Mouse (Mus musculus) heart, embryonic 12.5 days (tissue): ENCODE measurements around the gene Gpd1. TPM values are rescaled to one million over a fixed set of nuclear protein-coding genes. Genes with fewer than 3 reads are reported as not detected.
A peak's percentile ranks its signal among the peaks of the same experiment; 100 is the strongest.
"Not testable (repeated sequence)": the region's sequence is repeated elsewhere in the genome, so short reads cannot be mapped to it uniquely, and the experiment has no call there.

Experiments
- ATAC-seq: fragments of 200-750 bp; cut with Nextera tagmentation; 2 replicates; pipeline ENCODE4 v1.8.0; 2017; ENCODE audit warnings: moderate TSS enrichment, moderate library complexity; ENCODE audit not compliant: insufficient number of reproducible peaks, low FRiP score
- H3K27ac ChIP-seq: fragments of 300-500 bp; sonication (generic); 2 replicates; pipeline ENCODE4 v1.5.1; 2016; ENCODE audit warnings: mild to moderate bottlenecking, moderate library complexity; ENCODE audit not compliant: poor library complexity, severe bottlenecking
- H3K27me3 ChIP-seq: fragments of 300-500 bp; sonication (generic); replicated peaks from 2 replicates; pipeline ENCODE4 v1.6.1; 2016; ENCODE audit warnings: mild to moderate bottlenecking, moderate library complexity
- H3K36me3 ChIP-seq: fragments of 300-500 bp; sonication (generic); 2 replicates; pipeline ENCODE4 v1.6.1; 2016; ENCODE audit warnings: mild to moderate bottlenecking, moderate library complexity
- H3K4me1 ChIP-seq: fragments of 300-500 bp; sonication (generic); replicated peaks from 2 replicates; pipeline ENCODE4 v1.6.1; 2016; ENCODE audit warnings: mild to moderate bottlenecking
- H3K4me2 ChIP-seq: fragments of 300-500 bp; sonication (generic); 2 replicates; pipeline ENCODE4 v1.6.1; 2016; ENCODE audit warnings: mild to moderate bottlenecking, moderate library complexity
- H3K4me3 ChIP-seq: fragments of 300-500 bp; sonication (generic); 2 replicates; pipeline ENCODE4 v1.5.1; 2016; ENCODE audit warnings: mild to moderate bottlenecking
- H3K9ac ChIP-seq: fragments of 300-500 bp; sonication (generic); 2 replicates; pipeline ENCODE4 v1.6.1; 2016; ENCODE audit warnings: mild to moderate bottlenecking, moderate library complexity
- H3K9me3 ChIP-seq: fragments of 300-500 bp; sonication (generic); replicated peaks from 2 replicates; pipeline ENCODE4 v1.6.1; 2016; ENCODE audit warnings: mild to moderate bottlenecking, moderate library complexity
- WGBS: fragments of 180-500 bp; shearing (Covaris S2); methylation state at CpG from one replicate; pipeline ENCODE4 v1.1.7; 2016; 5-methylcytosine and 5-hydroxymethylcytosine counted together
- polyA plus RNA-seq: library from polyadenylated mRNA; unstranded; fragments of >200 nt; fragmentation: Nextera tagmentation; extraction: Ambion mirVana; gene quantifications from 2 replicates; pipeline ENCODE4 v1.2.1, GENCODE M21; 2016

Gene Gpd1
- polyA plus RNA-seq, 1 experiment from 2014 or later: 0.77 TPM

GRCm38 (mm10) chr15:99679008-99679407 is 38.3 kb upstream of the Gpd1 start:
- no peak for ATAC-seq
- peaks cover 13% of the 10 kb centered on the region for H3K4me1 ChIP-seq
- no peaks in the 10 kb centered on the region for H3K36me3 ChIP-seq
- no peak overlapping the region for H3K27ac ChIP-seq
- H3K4me3 ChIP-seq: no peak overlapping the region
- no peak overlapping the region for H3K4me2 ChIP-seq
- 49% methylated on average over 7 of the region's 7 CpGs for WGBS
- H3K27me3 ChIP-seq: peaks cover 41% of the 10 kb centered on the region
- no peaks in the 10 kb centered on the region for H3K9me3 ChIP-seq
- no peak overlapping the region for H3K9ac ChIP-seq

- Histone ChIP-seq H3K9me3 (no peaks in the 10 kb centered on the region), H3K4me3 (no peak overlapping the region), H3K27me3 (peaks cover 25% of the 10 kb centered on the region; the same call in 1 of the 2 replicates), H3K4me1 (peaks cover 9% of the 10 kb centered on the region; the same call in 1 of the 2 replicates), H3K9ac (no peak overlapping the region), H3K27ac (no peak overlapping the region), H3K36me3 (no peaks in the 10 kb centered on the region), H3K4me2 (no peak overlapping the region)
- ATAC-seq: no peak
- 87% methylated on average over 7 of the region's 7 CpGs for WGBS
Measured at GRCm38 (mm10) chr15:99682880-99683279, 34.4 kb upstream of the Gpd1 start.

GRCm38 (mm10) chr15:99684156-99684555 is 33.2 kb upstream of the Gpd1 start:
- 87% methylated on average over 5 of the region's 5 CpGs for WGBS
- Histone ChIP-seq H3K36me3 (no peaks in the 10 kb centered on the region), H3K9ac (no peak overlapping the region), H3K4me2 (no peak overlapping the region), H3K9me3 (no peaks in the 10 kb centered on the region), H3K4me3 (no peak overlapping the region), H3K27me3 (peaks cover 23% of the 10 kb centered on the region; the same call in 1 of the 2 replicates), H3K27ac (no peak overlapping the region), H3K4me1 (no peaks in the 10 kb centered on the region)
- no peak for ATAC-seq

DNA sequence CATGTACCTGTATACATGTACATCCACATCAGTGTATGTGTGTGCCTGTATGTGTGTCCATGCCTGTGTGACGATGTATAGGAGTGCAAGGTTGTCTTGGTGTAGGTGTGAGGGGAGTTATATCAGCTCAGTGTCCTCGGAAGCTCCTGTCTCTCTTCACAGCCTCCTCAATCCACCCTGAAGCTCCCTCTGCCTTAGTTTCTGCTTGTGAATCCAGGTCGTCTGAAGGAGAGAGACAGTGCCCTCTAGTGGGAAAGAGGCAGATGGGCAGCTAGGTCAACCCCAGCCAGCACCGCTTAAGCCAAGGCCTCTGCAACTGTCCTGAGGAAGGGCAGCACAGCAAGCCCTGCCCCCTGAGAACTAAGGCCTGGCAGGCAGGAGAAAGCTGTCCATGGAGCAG is 28.6 kb upstream of the Gpd1 start:
- 7% methylated on average over 4 of the region's 4 CpGs for WGBS
- no peak for ATAC-seq

GRCm38 (mm10) chr15:99690924-99691323 is 26.4 kb upstream of the Gpd1 start:
- no peak overlapping the region for H3K27ac ChIP-seq
- no peak overlapping the region for H3K4me3 ChIP-seq
- H3K4me1 ChIP-seq: peaks cover 16% of the 10 kb centered on the region
- H3K9ac ChIP-seq: no peak overlapping the region
- H3K9me3 ChIP-seq: no peaks in the 10 kb centered on the region
- no peak overlapping the region for H3K4me2 ChIP-seq
- ATAC-seq: no peak
- peaks cover 36% of the 10 kb centered on the region; the same call in 1 of the 2 replicates for H3K27me3 ChIP-seq
- 23% methylated on average over 4 of the region's 4 CpGs for WGBS
- H3K36me3 ChIP-seq: no peaks in the 10 kb centered on the region

More for the DNA sequence above, 28.6 kb upstream of the Gpd1 start:
- no peak overlapping the region for H3K4me3 ChIP-seq
- no peaks in the 10 kb centered on the region for H3K36me3 ChIP-seq
- H3K27ac ChIP-seq: no peak overlapping the region
- no peaks in the 10 kb centered on the region for H3K9me3 ChIP-seq
- no peak overlapping the region for H3K4me2 ChIP-seq
- peaks cover 5% of the 10 kb centered on the region; the same call in 1 of the 2 replicates for H3K4me1 ChIP-seq
- no peak overlapping the region for H3K9ac ChIP-seq
- H3K27me3 ChIP-seq: peaks cover 45% of the 10 kb centered on the region; the same call in 1 of the 2 replicates

DNA sequence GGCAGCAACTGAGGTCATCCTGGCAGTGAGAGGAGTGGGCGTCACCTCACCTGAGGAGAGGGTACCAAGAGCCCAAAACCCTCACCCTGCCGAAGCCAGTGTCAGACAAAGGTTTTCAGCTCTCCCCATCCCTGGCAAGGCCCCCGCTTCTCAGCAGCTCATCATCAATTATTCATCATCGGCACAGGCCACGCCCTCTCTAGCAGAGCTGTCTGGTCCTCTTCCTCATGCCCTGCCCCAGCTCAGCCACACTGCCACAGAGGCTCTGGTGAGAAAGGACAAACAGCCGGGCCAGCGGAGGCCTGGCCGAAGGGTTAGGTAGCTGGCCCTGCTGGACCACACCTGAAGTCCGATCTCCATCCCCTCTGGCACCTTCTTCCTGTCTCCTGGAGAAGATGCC is 25.3 kb upstream of the Gpd1 start:
- H3K27me3 ChIP-seq: peaks cover 40% of the 10 kb centered on the region
- peaks cover 16% of the 10 kb centered on the region for H3K4me1 ChIP-seq
- no peak overlapping the region for H3K27ac ChIP-seq
- H3K4me2 ChIP-seq: no peak overlapping the region
- H3K9ac ChIP-seq: no peak overlapping the region
- H3K9me3 ChIP-seq: no peaks in the 10 kb centered on the region
- no peaks in the 10 kb centered on the region for H3K36me3 ChIP-seq
- 43% methylated on average over 9 of the region's 9 CpGs for whole genome bisulfite sequencing
- no peak for ATAC-seq
- H3K4me3 ChIP-seq: no peak overlapping the region

DNA sequence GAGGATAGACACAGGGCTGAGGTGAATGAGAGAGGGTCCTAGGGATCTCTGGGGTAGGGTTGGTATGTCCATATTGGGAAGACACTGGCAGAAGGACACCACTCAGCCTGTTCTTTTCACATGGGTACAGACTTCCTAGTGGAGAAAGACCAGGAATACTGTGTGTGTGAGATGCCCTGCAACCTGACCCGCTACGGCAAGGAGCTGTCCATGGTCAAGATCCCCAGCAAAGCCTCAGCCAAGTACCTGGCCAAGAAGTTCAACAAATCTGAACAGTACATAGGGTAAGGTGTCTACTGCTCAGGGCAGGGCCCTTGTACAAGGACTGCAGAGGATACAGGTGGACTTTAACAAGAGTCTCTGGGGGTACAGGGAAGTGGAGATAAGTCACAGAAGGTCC is 20.0 kb upstream of the Gpd1 start:
- peaks cover 34% of the 10 kb centered on the region for H3K27me3 ChIP-seq
- no peak overlapping the region for H3K4me2 ChIP-seq
- no peak overlapping the region for H3K4me3 ChIP-seq
- peaks cover 26% of the 10 kb centered on the region for H3K4me1 ChIP-seq
- H3K9me3 ChIP-seq: no peaks in the 10 kb centered on the region
- no peak overlapping the region for H3K9ac ChIP-seq
- ATAC-seq: no peak
- no peaks in the 10 kb centered on the region for H3K36me3 ChIP-seq
- H3K27ac ChIP-seq: no peak overlapping the region
- WGBS: 11% methylated on average over 2 of the region's 2 CpGs

DNA sequence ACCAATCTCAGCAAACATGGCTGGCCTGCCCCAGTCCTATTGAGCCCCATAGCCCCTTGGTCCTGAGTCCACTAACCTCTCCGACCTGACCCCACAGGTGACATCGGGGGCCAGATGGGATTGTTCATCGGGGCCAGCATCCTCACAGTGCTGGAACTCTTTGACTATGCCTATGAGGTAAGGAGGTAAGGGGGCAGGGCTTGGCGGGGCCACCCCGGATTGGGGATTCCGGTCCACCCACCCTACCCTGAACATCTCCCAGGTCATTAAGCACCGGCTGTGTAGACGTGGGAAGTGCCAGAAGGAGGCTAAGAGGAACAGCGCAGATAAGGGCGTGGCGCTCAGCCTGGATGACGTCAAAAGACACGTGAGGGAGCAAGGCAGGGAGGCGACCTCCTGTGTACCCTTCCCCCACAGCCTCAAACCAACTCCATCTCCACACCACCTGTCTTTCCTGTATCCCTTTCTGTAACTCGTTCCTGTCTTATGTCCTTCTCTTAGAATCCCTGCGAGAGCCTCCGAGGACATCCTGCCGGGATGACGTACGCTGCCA is 18.7 kb upstream of the Gpd1 start:
- Histone ChIP-seq H3K36me3 (peaks cover 2% of the 10 kb centered on the region; the same call in 1 of the 2 replicates), H3K9ac (no peak overlapping the region), H3K9me3 (no peaks in the 10 kb centered on the region), H3K27me3 (peaks cover 24% of the 10 kb centered on the region), H3K27ac (no peak overlapping the region), H3K4me3 (no peak overlapping the region), H3K4me2 (peak overlapping the region; percentile 28; the same call in 1 of the 2 replicates), H3K4me1 (peaks cover 37% of the 10 kb centered on the region)
- ATAC-seq: no peak
- 27% methylated on average over 20 of the region's 20 CpGs for WGBS

DNA sequence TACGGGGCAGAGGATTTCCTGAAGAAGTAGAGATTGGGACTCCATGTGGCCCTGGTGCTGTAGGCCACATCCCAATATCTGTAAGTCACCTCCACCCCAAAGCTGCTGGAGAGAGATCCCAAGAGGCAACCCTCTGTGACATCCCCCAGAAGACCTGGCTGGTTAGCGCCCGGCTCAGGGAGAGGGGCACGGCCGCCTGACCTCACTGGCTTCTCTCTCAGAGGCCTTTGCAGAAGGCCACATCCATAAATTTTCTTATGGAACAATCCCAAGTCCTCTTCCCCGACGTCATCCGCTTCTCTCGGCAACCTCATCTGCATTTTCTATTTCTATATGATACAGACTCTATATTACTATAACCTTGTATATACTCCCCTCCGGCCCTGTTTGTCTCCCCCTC is 17.6 kb upstream of the Gpd1 start:
- Histone ChIP-seq H3K27ac (no peak overlapping the region), H3K9me3 (no peaks in the 10 kb centered on the region), H3K27me3 (peaks cover 24% of the 10 kb centered on the region), H3K4me1 (peaks cover 43% of the 10 kb centered on the region), H3K4me2 (no peak overlapping the region), H3K4me3 (no peak overlapping the region), H3K9ac (no peak overlapping the region), H3K36me3 (peaks cover 12% of the 10 kb centered on the region; the same call in 1 of the 2 replicates)
- 82% methylated on average over 10 of the region's 10 CpGs for WGBS
- no peak for ATAC-seq

- peaks cover 13% of the 10 kb centered on the region for H3K36me3 ChIP-seq
- no peaks in the 10 kb centered on the region for H3K9me3 ChIP-seq
- H3K27ac ChIP-seq: no peak overlapping the region
- WGBS: 84% methylated on average over 18 of the region's 18 CpGs
- no peak for ATAC-seq
- H3K9ac ChIP-seq: no peak overlapping the region
- peaks cover 24% of the 10 kb centered on the region for H3K27me3 ChIP-seq
- peaks cover 43% of the 10 kb centered on the region for H3K4me1 ChIP-seq
- H3K4me3 ChIP-seq: no peak overlapping the region
- H3K4me2 ChIP-seq: no peak overlapping the region
Measured at GRCm38 (mm10) chr15:99700219-99701106, 16.9 kb upstream of the Gpd1 start.

DNA sequence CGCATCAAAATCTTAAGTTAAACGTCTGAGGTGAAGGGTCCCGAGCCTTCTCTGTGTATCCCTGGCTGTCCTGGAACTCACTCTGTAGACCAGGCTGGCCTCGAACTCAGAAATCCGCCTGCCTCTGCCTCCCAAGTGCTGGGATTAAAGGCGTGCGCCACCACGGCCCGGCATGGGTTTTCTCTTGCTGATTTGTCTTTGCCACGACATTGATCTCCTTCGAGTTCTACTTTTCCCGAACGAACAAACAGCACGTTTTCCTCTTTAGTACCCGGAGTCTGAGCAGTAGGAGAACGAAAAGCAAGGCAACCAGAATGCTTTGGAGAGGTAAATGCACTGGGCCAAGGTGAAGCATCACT is 15.7 kb upstream of the Gpd1 start:
- peak overlapping the region; percentile 79 for H3K4me3 ChIP-seq

More for the DNA sequence above, 15.7 kb upstream of the Gpd1 start:
- peaks cover 48% of the 10 kb centered on the region for H3K4me1 ChIP-seq
- H3K9me3 ChIP-seq, ATAC-seq: not testable (repeated sequence)
- H3K27ac ChIP-seq: peak overlapping the region; percentile 96; the same call in 1 of the 2 replicates
- peaks cover 21% of the 10 kb centered on the region for H3K36me3 ChIP-seq
- peak overlapping the region; percentile 67 for H3K4me2 ChIP-seq
- peaks cover 19% of the 10 kb centered on the region for H3K27me3 ChIP-seq
- 42% methylated on average over 16 of the region's 16 CpGs for WGBS
- peak overlapping the region; percentile 90; the same call in 1 of the 2 replicates for H3K9ac ChIP-seq
